Mouse (Mus musculus) lung, postnatal 0 days (tissue): ENCODE measurements at regions not wholly inside any gene's neighbourhood (a gene's known extent, or its start where the extent isn't known, plus 50 kb on each side); places are given as distances from the start of the nearest gene placed in this dataset.
A peak's percentile ranks its signal among the peaks of the same experiment; 100 is the strongest.

Experiments
- ATAC-seq: fragments of 200-750 bp; cut with Nextera tagmentation; 2 replicates; pipeline ENCODE4 v1.8.0; 2017; ENCODE audit warnings: moderate library complexity
- DNase-seq: peaks from one replicate; pipeline ENCODE4 v3.0.0-alpha.2; 2016; ENCODE audit warnings: low spot score
- H3K27ac ChIP-seq: fragments of 300-500 bp; sonication (generic); 2 replicates; pipeline ENCODE4 v1.5.1; 2014; ENCODE audit warnings: antibody characterized with exemption, mild to moderate bottlenecking, low read length, mixed read lengths
- H3K27me3 ChIP-seq: fragments of 300-500 bp; sonication (generic); replicated peaks from 2 replicates; pipeline ENCODE4 v1.6.1; 2014; ENCODE audit warnings: low read length, mixed read lengths; ENCODE audit not compliant: insufficient read depth
- H3K36me3 ChIP-seq: fragments of 300-500 bp; sonication (generic); 2 replicates; pipeline ENCODE4 v1.6.1; 2014; ENCODE audit warnings: low read length, mixed read lengths; ENCODE audit not compliant: insufficient read depth
- H3K4me1 ChIP-seq: fragments of 300-500 bp; sonication (generic); 2 replicates; pipeline ENCODE4 v1.6.1; 2014; ENCODE audit warnings: antibody characterized with exemption, low read depth, low read length, mixed read lengths; ENCODE audit not compliant: insufficient read depth
- H3K4me2 ChIP-seq: fragments of 300-500 bp; sonication (generic); replicated peaks from 2 replicates; pipeline ENCODE4 v1.6.1; 2014; ENCODE audit warnings: low read depth, mild to moderate bottlenecking, low read length, moderate library complexity, mixed read lengths
- H3K4me3 ChIP-seq: fragments of 300-500 bp; sonication (generic); 2 replicates; pipeline ENCODE4 v1.5.1; 2014; ENCODE audit warnings: low read depth, low read length
- H3K9ac ChIP-seq: fragments of 300-500 bp; sonication (generic); replicated peaks from 2 replicates; pipeline ENCODE4 v1.6.1; 2014; ENCODE audit warnings: low read depth, mild to moderate bottlenecking
- H3K9me3 ChIP-seq: fragments of 300-500 bp; sonication (generic); 2 replicates; pipeline ENCODE4 v1.6.1; 2016; ENCODE audit warnings: low read length, mixed read lengths
- CTCF ChIP-seq: IDR thresholded peaks from 2 replicates; pipeline ENCODE4 v1.5.1; 2016; ENCODE audit warnings: antibody characterized with exemption, mild to moderate bottlenecking
- EP300 ChIP-seq: IDR thresholded peaks from 2 replicates; pipeline ENCODE4 v1.6.1; 2016; ENCODE audit warnings: antibody characterized with exemption, mild to moderate bottlenecking, control low read depth
- WGBS: fragments of 180-500 bp; shearing (Covaris S2); extraction: QIAGEN DNeasy Blood & Tissue Kit; methylation state at CpG from one replicate; pipeline ENCODE4 v1.1.7; 2014; 5-methylcytosine and 5-hydroxymethylcytosine counted together

GRCm38 (mm10) chr3:132015205-132015604, 69.9 kb upstream of the Dkk2 start:
- TF ChIP-seq EP300 = no peak
- TF ChIP-seq CTCF = no peak
- WGBS = 42% methylated on average over 6 of the region's 6 CpGs
- H3K27ac ChIP-seq = no peak overlapping the region
- H3K9ac ChIP-seq = no peak overlapping the region
- H3K4me2 ChIP-seq = peak overlapping the region; percentile 17; the same call in 1 of the 2 replicates
- no peaks in the 10 kb centered on the region for H3K9me3 ChIP-seq
- H3K4me3 ChIP-seq = no peak overlapping the region
- H3K4me1 ChIP-seq = no peaks in the 10 kb centered on the region
- H3K27me3 ChIP-seq = no peaks in the 10 kb centered on the region
- DNase-seq (no peak), ATAC-seq (no peak)
- H3K36me3 ChIP-seq = no peaks in the 10 kb centered on the region

GRCm38 (mm10) chr3:132017485-132018261, 67.4 kb upstream of the Dkk2 start:
- WGBS = 49% methylated on average over 15 of the region's 15 CpGs
- H3K4me2 ChIP-seq = no peak overlapping the region

GRCm38 (mm10) chr3:132018505-132018904, 66.6 kb upstream of the Dkk2 start:
- no peak overlapping the region for H3K27ac ChIP-seq
- no peak for DNase-seq
- H3K9me3 ChIP-seq = no peaks in the 10 kb centered on the region
- no peak overlapping the region for H3K4me2 ChIP-seq
- no peak overlapping the region for H3K4me3 ChIP-seq
- H3K9ac ChIP-seq = no peak overlapping the region
- no peak for TF ChIP-seq EP300
- TF ChIP-seq CTCF = no peak
- H3K27me3 ChIP-seq = no peaks in the 10 kb centered on the region
- H3K36me3 ChIP-seq = no peaks in the 10 kb centered on the region
- ATAC-seq = no peak
- no peaks in the 10 kb centered on the region for H3K4me1 ChIP-seq
- WGBS = 66% methylated on average over 2 of the region's 2 CpGs

More at GRCm38 (mm10) chr3:132017485-132018261, 67.4 kb upstream of the Dkk2 start:
- DNase-seq = no peak
- H3K36me3 ChIP-seq = no peaks in the 10 kb centered on the region
- H3K9ac ChIP-seq = no peak overlapping the region
- H3K27me3 ChIP-seq = no peaks in the 10 kb centered on the region
- H3K4me3 ChIP-seq = no peak overlapping the region
- ATAC-seq = no peak
- TF ChIP-seq CTCF (no peak), EP300 (no peak)
- H3K4me1 ChIP-seq = no peaks in the 10 kb centered on the region
- no peaks in the 10 kb centered on the region for H3K9me3 ChIP-seq
- no peak overlapping the region for H3K27ac ChIP-seq

GRCm38 (mm10) chr3:132022032-132022431, 63.1 kb upstream of the Dkk2 start:
- Histone ChIP-seq H3K27ac (no peak overlapping the region), H3K9me3 (no peaks in the 10 kb centered on the region), H3K4me2 (no peak overlapping the region), H3K36me3 (no peaks in the 10 kb centered on the region), H3K4me1 (no peaks in the 10 kb centered on the region), H3K9ac (no peak overlapping the region), H3K4me3 (no peak overlapping the region), H3K27me3 (no peaks in the 10 kb centered on the region)
- peak; percentile 46 for ATAC-seq
- no peak for TF ChIP-seq CTCF
- TF ChIP-seq EP300 = peak; percentile 52
- DNase-seq = peak; percentile 16
- 21% methylated on average over 4 of the region's 4 CpGs for WGBS

GRCm38 (mm10) chr3:132023342-132023741, 61.8 kb upstream of the Dkk2 start:
- Histone ChIP-seq H3K27ac (no peak overlapping the region), H3K4me3 (no peak overlapping the region), H3K9ac (no peak overlapping the region), H3K4me2 (no peak overlapping the region), H3K36me3 (no peaks in the 10 kb centered on the region), H3K27me3 (no peaks in the 10 kb centered on the region), H3K9me3 (no peaks in the 10 kb centered on the region), H3K4me1 (no peaks in the 10 kb centered on the region)
- WGBS = 44% methylated on average over 6 of the region's 6 CpGs
- peak; percentile 50 for DNase-seq
- no peak for ATAC-seq
- TF ChIP-seq EP300 (no peak), CTCF (no peak)

GRCm38 (mm10) chr3:132029112-132029511, 56.0 kb upstream of the Dkk2 start:
- DNase-seq (no peak), ATAC-seq (no peak)
- no peak overlapping the region for H3K9ac ChIP-seq
- no peaks in the 10 kb centered on the region for H3K9me3 ChIP-seq
- no peak overlapping the region for H3K27ac ChIP-seq
- no peaks in the 10 kb centered on the region for H3K27me3 ChIP-seq
- TF ChIP-seq EP300 (no peak), CTCF (no peak)
- 83% methylated on average over 3 of the region's 3 CpGs for WGBS
- no peak overlapping the region for H3K4me3 ChIP-seq
- no peak overlapping the region for H3K4me2 ChIP-seq
- no peaks in the 10 kb centered on the region for H3K4me1 ChIP-seq
- no peaks in the 10 kb centered on the region for H3K36me3 ChIP-seq
